Mouse (Mus musculus) intestine, embryonic 16.5 days (tissue): ENCODE results near the gene Tmem45a2. TPM values are rescaled to one million over a fixed set of nuclear protein-coding genes. Genes with fewer than 3 reads are reported as not detected.

Source experiments
- polyA plus RNA-seq: library from polyadenylated mRNA; unstranded; fragments of >200 nt; fragmentation: Nextera tagmentation; extraction: Ambion mirVana; gene quantifications from 2 replicates; pipeline ENCODE4 v1.2.1, GENCODE M21; 2015

Gene Tmem45a2
- polyA plus RNA-seq, 1 experiment from 2014 or later = 0.20 TPM

Other genes with a start within 250 kb of the Tmem45a2 start
- gene Tmem45a, start 185.2 kb downstream of the Tmem45a2 start, polyA plus RNA-seq = 27.0 and 29.8 TPM in 2 replicates
- not detected in 2 replicates for gene Lnp1, start 143.3 kb downstream of the Tmem45a2 start, polyA plus RNA-seq
- gene Tomm70a, start 50.3 kb upstream of the Tmem45a2 start, polyA plus RNA-seq = 39.2 and 41.7 TPM in 2 replicates
- gene Nit2, start 96.0 kb upstream of the Tmem45a2 start, polyA plus RNA-seq = 76.1 and 79.9 TPM in 2 replicates
- 20.4 and 21.7 TPM in 2 replicates for gene Tbc1d23, start 160.1 kb upstream of the Tmem45a2 start, polyA plus RNA-seq
- gene Tmem30c, start 221.5 kb upstream of the Tmem45a2 start, polyA plus RNA-seq = not detected in 2 replicates